Mouse (Mus musculus): ENCODE measurements around the gene Dchs1. TPM values are rescaled to one million over a fixed set of nuclear protein-coding genes. Genes with fewer than 3 reads are reported as not detected.

The Dchs1 gene
- polyA plus RNA-seq, 1 experiment = 3.2 TPM

DNA sequence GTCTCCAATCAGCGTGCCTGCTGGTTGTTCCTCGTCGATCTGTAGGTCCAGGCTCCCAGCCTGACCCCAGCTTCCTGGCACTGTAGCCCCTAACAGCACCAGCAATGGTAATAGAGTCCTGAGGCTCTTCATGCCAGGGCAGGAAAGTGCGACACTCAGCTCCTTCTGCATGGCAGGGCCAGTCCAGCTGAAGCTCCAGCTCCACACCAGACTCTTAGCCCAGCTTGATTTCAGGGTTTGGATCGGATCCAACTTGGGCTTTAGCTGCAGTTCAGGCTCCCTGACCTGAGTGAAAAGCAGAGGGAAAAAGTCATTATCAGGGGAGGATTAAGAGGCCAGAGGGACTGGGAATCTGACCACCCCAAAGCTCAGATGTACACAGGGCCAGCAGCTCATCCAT lies 14.4 kb downstream of the Dchs1 start:
- H3K27ac ChIP-seq (ENCODE audit: control insufficient read depth, insufficient read depth, low read depth, low read length) = no peak overlapping the region
- H3K36me3 ChIP-seq (ENCODE audit: control insufficient read depth, insufficient read depth, low read length) = no peaks in the 10 kb centered on the region
- H3K4me1 ChIP-seq (ENCODE audit: control insufficient read depth, insufficient read depth, low read length) = no peaks in the 10 kb centered on the region; the same call in 1 of the 2 replicates
- H3K27me3 ChIP-seq (ENCODE audit: control insufficient read depth, insufficient read depth, low read length) = no peaks in the 10 kb centered on the region
- TF ChIP-seq CTCF (IDR thresholded peaks at IDR 0.05; ENCODE audit: control insufficient read depth, insufficient read depth, insufficient replicate concordance, low read depth, low read length) = no peak
- TF ChIP-seq POLR2A (IDR thresholded peaks at IDR 0.05; ENCODE audit: control insufficient read depth, low read depth, low read length) = no peak
- no peak overlapping the region for H3K4me3 ChIP-seq (ENCODE audit: control insufficient read depth, low read depth, low read length)

DNA sequence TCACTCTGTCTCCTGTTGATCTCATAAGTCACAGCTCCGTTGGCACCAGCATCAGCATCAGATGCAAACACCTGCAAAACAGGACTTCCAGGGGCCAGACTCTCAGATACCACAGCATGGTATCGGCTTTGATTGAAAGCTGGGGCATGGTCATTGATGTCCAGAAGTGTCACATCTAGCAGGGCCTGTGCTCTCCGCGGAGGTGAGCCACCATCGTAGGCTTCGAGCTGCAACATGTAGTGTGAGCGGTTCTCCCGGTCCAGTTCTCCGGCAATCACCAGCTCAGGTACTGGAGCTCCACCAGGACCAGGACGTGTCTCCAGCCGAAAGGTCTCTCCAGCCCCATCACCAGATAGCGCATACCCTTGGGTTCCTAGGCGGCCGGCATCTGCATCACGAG lies 15.1 kb downstream of the Dchs1 start:
- no peaks in the 10 kb centered on the region for H3K27me3 ChIP-seq (ENCODE audit: control insufficient read depth, insufficient read depth, low read length)
- no peak for TF ChIP-seq POLR2A (IDR thresholded peaks at IDR 0.05; ENCODE audit: control insufficient read depth, low read depth, low read length)
- no peak for TF ChIP-seq CTCF (IDR thresholded peaks at IDR 0.05; ENCODE audit: control insufficient read depth, insufficient read depth, insufficient replicate concordance, low read depth, low read length)
- H3K27ac ChIP-seq (ENCODE audit: control insufficient read depth, insufficient read depth, low read depth, low read length) = no peak overlapping the region
- H3K36me3 ChIP-seq (ENCODE audit: control insufficient read depth, insufficient read depth, low read length) = no peaks in the 10 kb centered on the region
- H3K4me3 ChIP-seq (ENCODE audit: control insufficient read depth, low read depth, low read length) = no peak overlapping the region
- no peaks in the 10 kb centered on the region; the same call in 1 of the 2 replicates for H3K4me1 ChIP-seq (ENCODE audit: control insufficient read depth, insufficient read depth, low read length)

DNA sequence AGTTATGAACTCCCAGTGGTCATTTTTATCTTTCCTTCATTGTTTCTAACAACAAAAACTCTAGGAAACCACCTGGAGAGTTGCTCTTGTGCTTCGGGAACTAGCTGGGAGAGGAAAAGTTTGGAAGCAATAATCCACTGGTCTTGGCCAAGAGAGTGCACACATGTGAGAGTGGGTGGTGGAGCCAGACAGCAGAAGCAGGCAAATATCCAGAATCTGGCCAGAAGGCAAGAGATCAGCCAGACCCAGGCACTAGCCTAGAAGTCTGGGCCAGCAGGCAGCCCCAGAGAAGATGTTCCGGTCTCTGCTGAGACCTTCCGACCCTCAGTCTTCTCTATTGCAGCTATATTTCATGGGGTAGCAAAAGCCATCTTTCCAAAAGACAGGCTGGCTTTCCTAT lies 17.5 kb downstream of the Dchs1 start:
- TF ChIP-seq CTCF (IDR thresholded peaks at IDR 0.05; ENCODE audit: control insufficient read depth, insufficient read depth, insufficient replicate concordance, low read depth, low read length) = no peak
- TF ChIP-seq POLR2A (IDR thresholded peaks at IDR 0.05; ENCODE audit: control insufficient read depth, low read depth, low read length) = no peak
- no peaks in the 10 kb centered on the region; the same call in 1 of the 2 replicates for H3K4me1 ChIP-seq (ENCODE audit: control insufficient read depth, insufficient read depth, low read length)
- no peaks in the 10 kb centered on the region for H3K36me3 ChIP-seq (ENCODE audit: control insufficient read depth, insufficient read depth, low read length)
- H3K27ac ChIP-seq (ENCODE audit: control insufficient read depth, insufficient read depth, low read depth, low read length) = no peak overlapping the region
- no peaks in the 10 kb centered on the region for H3K27me3 ChIP-seq (ENCODE audit: control insufficient read depth, insufficient read depth, low read length)
- no peak overlapping the region for H3K4me3 ChIP-seq (ENCODE audit: control insufficient read depth, low read depth, low read length)

DNA sequence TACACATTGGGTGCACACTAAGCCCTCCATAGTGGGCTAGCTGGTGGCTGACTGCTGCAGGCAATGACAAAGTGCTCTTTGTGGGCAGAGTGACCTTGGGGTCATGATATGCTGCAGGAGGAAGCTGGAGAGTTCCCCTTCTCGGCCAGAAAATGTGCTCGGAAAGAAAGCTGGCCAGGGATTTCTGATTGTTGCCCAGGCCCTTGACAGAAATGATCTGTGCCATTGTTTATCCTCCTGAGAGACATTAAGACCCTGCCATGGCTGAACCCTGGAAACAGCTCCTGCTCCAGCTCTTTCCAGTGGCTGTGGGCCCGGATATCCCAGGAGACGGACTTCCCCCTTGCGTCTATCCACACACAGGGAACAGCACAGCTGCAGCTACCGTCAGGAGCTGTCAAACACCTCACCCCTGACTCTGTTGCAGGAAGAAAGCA lies 19.7 kb downstream of the Dchs1 start:
- TF ChIP-seq POLR2A (IDR thresholded peaks at IDR 0.05; ENCODE audit: control insufficient read depth, low read depth, low read length) = no peak
- TF ChIP-seq CTCF (IDR thresholded peaks at IDR 0.05; ENCODE audit: control insufficient read depth, insufficient read depth, insufficient replicate concordance, low read depth, low read length) = no peak
- peaks cover 5% of the 10 kb centered on the region for H3K4me1 ChIP-seq (ENCODE audit: control insufficient read depth, insufficient read depth, low read length)
- H3K27ac ChIP-seq (ENCODE audit: control insufficient read depth, insufficient read depth, low read depth, low read length) = no peak overlapping the region
- no peaks in the 10 kb centered on the region for H3K27me3 ChIP-seq (ENCODE audit: control insufficient read depth, insufficient read depth, low read length)
- no peak overlapping the region for H3K4me3 ChIP-seq (ENCODE audit: control insufficient read depth, low read depth, low read length)
- no peaks in the 10 kb centered on the region; the same call in 1 of the 2 replicates for H3K36me3 ChIP-seq (ENCODE audit: control insufficient read depth, insufficient read depth, low read length)

DNA sequence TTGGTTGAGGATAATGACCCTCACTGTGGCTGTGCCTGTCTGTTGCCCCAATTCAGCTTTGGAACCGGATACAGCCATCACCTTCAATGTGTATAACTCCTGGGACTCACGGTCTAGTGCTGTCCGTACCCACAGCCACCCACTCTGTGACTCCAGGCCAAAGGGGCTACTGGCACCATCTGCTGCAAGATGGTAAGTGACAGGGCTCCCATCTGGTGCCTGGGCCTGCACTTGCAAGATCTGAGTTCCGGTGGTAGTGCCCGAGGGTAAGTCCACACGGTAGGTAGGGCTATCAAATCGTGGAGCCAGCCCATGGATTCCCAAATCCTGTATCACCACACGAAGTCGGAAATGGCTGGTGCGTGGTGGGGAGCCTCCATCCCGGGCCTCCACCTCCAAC lies 23.1 kb downstream of the Dchs1 start:
- H3K27me3 ChIP-seq (ENCODE audit: control insufficient read depth, insufficient read depth, low read length) = no peaks in the 10 kb centered on the region
- peaks cover 14% of the 10 kb centered on the region for H3K4me1 ChIP-seq (ENCODE audit: control insufficient read depth, insufficient read depth, low read length)
- no peak for TF ChIP-seq POLR2A (IDR thresholded peaks at IDR 0.05; ENCODE audit: control insufficient read depth, low read depth, low read length)
- TF ChIP-seq CTCF (IDR thresholded peaks at IDR 0.05; ENCODE audit: control insufficient read depth, insufficient read depth, insufficient replicate concordance, low read depth, low read length) = no peak
- H3K36me3 ChIP-seq (ENCODE audit: control insufficient read depth, insufficient read depth, low read length) = no peaks in the 10 kb centered on the region; the same call in 1 of the 2 replicates
- H3K27ac ChIP-seq (ENCODE audit: control insufficient read depth, insufficient read depth, low read depth, low read length) = no peak overlapping the region
- no peak overlapping the region for H3K4me3 ChIP-seq (ENCODE audit: control insufficient read depth, low read depth, low read length)

DNA sequence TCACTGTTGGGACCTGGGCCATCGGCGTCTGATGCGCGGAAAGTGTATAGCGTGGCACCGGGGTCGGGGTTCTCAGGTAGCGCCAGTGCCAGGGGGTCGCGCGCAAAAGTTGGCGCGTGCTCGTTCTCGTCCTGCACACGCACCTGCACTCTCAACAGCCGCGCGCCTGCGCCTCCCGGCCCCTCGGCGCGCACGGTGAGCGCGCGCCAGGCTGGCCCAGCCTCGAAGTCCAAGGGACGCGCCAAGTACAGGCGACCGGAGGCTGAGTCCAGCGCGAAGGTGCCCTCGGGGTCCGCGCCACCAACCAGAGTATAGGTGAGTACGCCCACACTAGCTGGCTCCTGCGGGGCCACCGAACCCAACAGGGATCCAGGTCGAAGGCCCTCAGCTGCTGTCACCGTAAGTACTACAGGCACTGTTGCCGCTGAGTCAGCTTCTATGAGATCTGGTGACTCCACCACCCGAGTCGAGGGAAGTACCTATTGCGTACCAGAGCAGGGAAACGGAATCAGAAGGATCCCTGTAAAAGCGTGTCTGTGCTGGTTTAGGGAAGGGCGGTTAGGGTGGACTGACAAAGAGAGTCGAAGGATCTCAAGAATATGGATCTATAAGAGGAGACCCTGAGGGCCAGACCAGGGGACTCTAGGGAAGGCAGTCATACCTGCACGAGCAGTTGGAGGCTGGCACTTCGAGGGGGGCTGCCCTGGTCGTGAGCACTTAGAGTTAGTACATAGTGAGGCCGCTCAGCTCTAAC lies 24.8 kb downstream of the Dchs1 start:
- Histone ChIP-seq H3K27ac (ENCODE audit: control insufficient read depth, insufficient read depth, low read depth, low read length) (no peak overlapping the region), H3K36me3 (ENCODE audit: control insufficient read depth, insufficient read depth, low read length) (no peaks in the 10 kb centered on the region; the same call in 1 of the 2 replicates), H3K4me1 (ENCODE audit: control insufficient read depth, insufficient read depth, low read length) (peaks cover 14% of the 10 kb centered on the region), H3K4me3 (ENCODE audit: control insufficient read depth, low read depth, low read length) (peak overlapping the region; percentile 74), H3K27me3 (ENCODE audit: control insufficient read depth, insufficient read depth, low read length) (no peaks in the 10 kb centered on the region)
- TF ChIP-seq CTCF (IDR thresholded peaks at IDR 0.05; ENCODE audit: control insufficient read depth, insufficient read depth, insufficient replicate concordance, low read depth, low read length) = no peak
- no peak for TF ChIP-seq POLR2A (IDR thresholded peaks at IDR 0.05; ENCODE audit: control insufficient read depth, low read depth, low read length)

DNA sequence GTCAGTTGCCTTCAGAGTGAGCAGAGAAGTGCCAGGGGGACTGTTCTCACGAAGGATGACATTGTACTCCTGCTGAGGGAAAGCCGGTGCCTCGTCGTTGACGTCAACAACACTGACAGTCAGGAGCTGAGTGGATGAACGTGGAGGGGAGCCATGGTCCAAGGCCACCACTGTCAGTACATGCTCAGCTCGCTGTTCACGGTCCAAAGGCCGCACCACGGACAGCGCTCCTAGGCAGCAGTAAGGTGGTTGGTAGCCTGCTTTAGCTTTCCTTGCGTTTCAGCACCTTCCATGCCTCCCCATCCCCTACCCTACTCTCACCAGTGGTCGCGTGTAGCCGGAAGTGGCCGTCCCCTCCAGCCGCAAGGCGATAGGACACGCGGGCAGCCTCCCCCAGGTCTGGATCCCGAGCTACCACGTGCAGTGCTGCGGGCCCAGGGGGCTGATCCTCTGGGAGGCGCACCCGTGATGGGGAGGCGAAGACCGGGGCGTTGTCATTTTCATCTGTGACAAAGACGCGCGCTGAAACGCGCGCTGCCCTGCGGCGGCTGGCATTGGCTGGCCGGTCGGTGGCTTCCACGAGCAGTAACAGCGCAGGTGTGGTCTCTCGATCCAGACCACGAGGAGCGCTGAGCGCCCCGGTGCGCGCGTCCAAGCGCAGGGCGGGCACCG lies 25.5 kb downstream of the Dchs1 start:
- Histone ChIP-seq H3K36me3 (ENCODE audit: control insufficient read depth, insufficient read depth, low read length) (no peaks in the 10 kb centered on the region; the same call in 1 of the 2 replicates), H3K4me1 (ENCODE audit: control insufficient read depth, insufficient read depth, low read length) (peaks cover 14% of the 10 kb centered on the region), H3K4me3 (ENCODE audit: control insufficient read depth, low read depth, low read length) (peak overlapping the region; percentile 74), H3K27me3 (ENCODE audit: control insufficient read depth, insufficient read depth, low read length) (no peaks in the 10 kb centered on the region), H3K27ac (ENCODE audit: control insufficient read depth, insufficient read depth, low read depth, low read length) (no peak overlapping the region)
- TF ChIP-seq POLR2A (IDR thresholded peaks at IDR 0.05; ENCODE audit: control insufficient read depth, low read depth, low read length) = no peak
- no peak for TF ChIP-seq CTCF (IDR thresholded peaks at IDR 0.05; ENCODE audit: control insufficient read depth, insufficient read depth, insufficient replicate concordance, low read depth, low read length)
